Mouse (Mus musculus): ENCODE results near the gene Lce1j.
"Not testable (repeated sequence)": the region's sequence is repeated elsewhere in the genome, so short reads cannot be mapped to it uniquely, and the experiment has no call there.

Lce1j gene

GRCm38 (mm10) chr3:92790414-92790813, at the start of gene Lce1j:
Gene Lce1j, minus strand, starts transcription at chr3:92790514.
- DNase-seq, result no peak

GRCm38 (mm10) chr3:92827108-92827507, 36.8 kb upstream of the Lce1j start, which contains the start of gene Kprp:
Gene Kprp, minus strand, starts transcription at chr3:92827247.
- no peak for DNase-seq

GRCm38 (mm10) chr3:92825808-92826207, 35.5 kb upstream of the Lce1j start:
- DNase-seq, result no peak

GRCm38 (mm10) chr3:92816036-92816435, 25.7 kb upstream of the Lce1j start:
- DNase-seq, result not testable (repeated sequence)

GRCm38 (mm10) chr3:92815581-92815980, 25.3 kb upstream of the Lce1j start:
- no peak for DNase-seq

GRCm38 (mm10) chr3:92807791-92808190, 17.5 kb upstream of the Lce1j start, which contains the start of gene Lce1k:
Gene Lce1k, minus strand, starts transcription at chr3:92807891.
- DNase-seq, result no peak

GRCm38 (mm10) chr3:92778799-92779198, 11.5 kb downstream of the Lce1j start, which contains the start of gene Lce1i:
Gene Lce1i, minus strand, starts transcription at chr3:92778899.
- no peak for DNase-seq

- DNase-seq, result no peak
Measured at GRCm38 (mm10) chr3:92771573-92771972, 18.7 kb downstream of the Lce1j start.

- DNase-seq, result no peak
Measured at GRCm38 (mm10) chr3:92764965-92765364, 25.3 kb downstream of the Lce1j start, which contains the start of gene Lce1h. Gene Lce1h, minus strand, starts transcription at chr3:92765065.

- no peak for DNase-seq
Measured at GRCm38 (mm10) chr3:92753197-92753596, 37.1 kb downstream of the Lce1j start.

- DNase-seq, result no peak
Measured at GRCm38 (mm10) chr3:92752238-92752637, 38.1 kb downstream of the Lce1j start, which contains the start of gene Lce1g. Gene Lce1g, minus strand, starts transcription at chr3:92752338.

GRCm38 (mm10) chr3:92738996-92739395, 51.3 kb downstream of the Lce1j start, which contains the start of gene Gm38119:
Gene Gm38119, minus strand, starts transcription at chr3:92739096.
- DNase-seq, result no peak

Measured in thymus, postnatal 14 days (tissue).